Mouse (Mus musculus) liver, embryonic 14.5 days (tissue): ENCODE data around the gene Nle1. TPM values are rescaled to one million over a fixed set of nuclear protein-coding genes. Genes with fewer than 3 reads are reported as not detected.
"Not testable (repeated sequence)": the region's sequence is repeated elsewhere in the genome, so short reads cannot be mapped to it uniquely, and the experiment has no call there.

ENCODE experiments used
- ATAC-seq: fragments of 200-750 bp; cut with Nextera tagmentation; 2 replicates; pipeline ENCODE4 v1.8.0; 2017; ENCODE audit warnings: moderate number of reproducible peaks, mild to moderate bottlenecking, moderate library complexity; ENCODE audit not compliant: insufficient read depth
- DNase-seq, 3 experiments: peaks; one replicate each; pipeline ENCODE4 v3.0.0-alpha.2; 2012 to 2013; ENCODE audit warnings: low read depth in 3 of 3, low spot score in 3 of 3
- H3K27ac ChIP-seq: fragments of 300-500 bp; sonication (generic); 2 replicates; pipeline ENCODE4 v1.5.1; 2014; ENCODE audit warnings: moderate library complexity, mild to moderate bottlenecking, control low read depth, inconsistent platforms
- H3K27me3 ChIP-seq: fragments of 300-500 bp; sonication (generic); 2 replicates; pipeline ENCODE4 v1.6.1; 2014; ENCODE audit warnings: mild to moderate bottlenecking, low read length, moderate library complexity; ENCODE audit not compliant: control insufficient read depth, insufficient read depth
- H3K36me3 ChIP-seq: fragments of 300-500 bp; sonication (generic); replicated peaks from 2 replicates; pipeline ENCODE4 v1.6.1; 2014; ENCODE audit warnings: low read depth; ENCODE audit not compliant: control insufficient read depth, insufficient read depth
- H3K4me1 ChIP-seq, 2 experiments: fragments of 200-500 bp in 1 of 2; fragments of 300-500 bp in 1 of 2; sonication (generic) in 1 of 2; replicated peaks; 2 replicates each; pipeline ENCODE4 v1.6.1; 2012 to 2014; ENCODE audit warnings: antibody characterized with exemption in 1 of 2, inconsistent platforms in 1 of 2, low read length in 1 of 2; ENCODE audit not compliant: control insufficient read depth in 2 of 2, insufficient read depth in 2 of 2
- H3K4me2 ChIP-seq: fragments of 300-500 bp; sonication (generic); 2 replicates; pipeline ENCODE4 v1.6.1; 2014; ENCODE audit warnings: low read depth, mild to moderate bottlenecking, control low read depth, moderate library complexity
- H3K4me3 ChIP-seq, 2 experiments: fragments of 200-500 bp in 1 of 2; fragments of 300-500 bp in 1 of 2; sonication (generic) in 1 of 2; 2 replicates each; pipeline ENCODE4 v1.5.1; 2012 to 2014; ENCODE audit warnings: low read depth in 2 of 2, low read length in 2 of 2, mild to moderate bottlenecking in 2 of 2, control low read depth in 1 of 2, inconsistent platforms in 1 of 2, moderate library complexity in 1 of 2; ENCODE audit not compliant: insufficient read depth in 1 of 2
- H3K9ac ChIP-seq: fragments of 300-500 bp; sonication (generic); replicated peaks from 2 replicates; pipeline ENCODE4 v1.6.1; 2014; ENCODE audit warnings: mild to moderate bottlenecking, control low read depth, moderate library complexity
- H3K9me3 ChIP-seq: fragments of 300-500 bp; sonication (generic); 2 replicates; pipeline ENCODE4 v1.6.1; 2016; ENCODE audit warnings: low read length, mixed read lengths; ENCODE audit not compliant: control insufficient read depth
- CTCF ChIP-seq: IDR thresholded peaks from 2 replicates; pipeline ENCODE4 v1.5.1; 2016; ENCODE audit warnings: antibody characterized with exemption, low read depth, control low read depth
- EP300 ChIP-seq: IDR thresholded peaks from 2 replicates; pipeline ENCODE4 v1.6.1; 2016; ENCODE audit warnings: antibody characterized with exemption, low read depth
- WGBS: fragments of 180-500 bp; shearing (Covaris S2); extraction: QIAGEN DNeasy Blood & Tissue Kit; methylation state at CpG from one replicate; pipeline ENCODE4 v1.1.7; 2014; ENCODE audit not compliant: insufficient replicate concordance; 5-methylcytosine and 5-hydroxymethylcytosine counted together
- polyA plus RNA-seq, 2 experiments: library from polyadenylated mRNA; depleted of rRNA in 1 of 2; stranded (reverse) in 1 of 2; unstranded in 1 of 2; fragments of >200 nt; fragmentation: Nextera tagmentation in 1 of 2; extraction: Ambion mirVana in 1 of 2; gene quantifications; 2 replicates each; pipeline versions ENCODE4 v1.2.1 to v1.2.3; 2012 to 2014

The Nle1 gene
- polyA plus RNA-seq, 2 experiments = 13.8 to 27.2 TPM

DNA sequence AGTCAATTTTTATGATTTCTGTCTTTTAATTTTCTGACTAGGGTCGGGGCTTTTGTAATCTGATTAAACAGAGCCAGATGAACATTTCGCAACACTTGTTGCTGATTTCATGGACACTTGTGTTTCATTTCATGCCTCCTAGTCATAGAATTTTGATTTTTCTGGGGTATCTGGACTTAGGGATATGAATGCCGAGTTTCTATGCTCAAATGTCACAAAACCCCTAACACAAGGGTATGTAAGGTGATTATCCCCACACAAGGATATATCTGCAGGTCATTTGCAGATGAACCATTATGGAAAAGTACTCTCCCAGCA lies 21.4 kb upstream of the Nle1 start:
- H3K27ac ChIP-seq = no peak overlapping the region
- no peak overlapping the region for H3K4me3 ChIP-seq
- H3K4me1 ChIP-seq = no peaks in the 10 kb centered on the region
- 31% methylated on average over 3 of the region's 3 CpGs for WGBS
- no peak overlapping the region for H3K9ac ChIP-seq
- H3K9me3 ChIP-seq = no peaks in the 10 kb centered on the region
- DNase-seq (no peak), ATAC-seq (no peak)
- TF ChIP-seq EP300 (no peak), CTCF (no peak)
- H3K27me3 ChIP-seq = peaks cover 63% of the 10 kb centered on the region
- no peak overlapping the region for H3K4me2 ChIP-seq
- H3K36me3 ChIP-seq = no peaks in the 10 kb centered on the region

- peaks cover 59% of the 10 kb centered on the region for H3K27me3 ChIP-seq
- no peak for ATAC-seq
- H3K4me3 ChIP-seq = no peak overlapping the region
- H3K27ac ChIP-seq = no peak overlapping the region
- H3K36me3 ChIP-seq = no peaks in the 10 kb centered on the region
- 36% methylated on average over 20 of the region's 20 CpGs for WGBS
- no peak overlapping the region for H3K9ac ChIP-seq
- TF ChIP-seq CTCF = no peak
- no peak for TF ChIP-seq EP300
- H3K4me2 ChIP-seq = no peak overlapping the region
- DNase-seq = no peak
- H3K4me1 ChIP-seq = no peaks in the 10 kb centered on the region
- H3K9me3 ChIP-seq = no peaks in the 10 kb centered on the region
Measured at GRCm38 (mm10) chr11:82928897-82929632, 20.9 kb upstream of the Nle1 start.

GRCm38 (mm10) chr11:82923910-82924309 lies 15.7 kb upstream of the Nle1 start:
- not testable (repeated sequence) for H3K4me3 ChIP-seq, H3K9me3 ChIP-seq, H3K27ac ChIP-seq, H3K4me1 ChIP-seq, H3K9ac ChIP-seq, H3K4me2 ChIP-seq, ATAC-seq, H3K36me3 ChIP-seq, H3K27me3 ChIP-seq, DNase-seq
- WGBS = 67% methylated on average over 6 of the region's 6 CpGs

GRCm38 (mm10) chr11:82921691-82922090 lies 13.5 kb upstream of the Nle1 start:
- no peak overlapping the region for H3K9ac ChIP-seq
- no peak overlapping the region for H3K27ac ChIP-seq
- no peak overlapping the region for H3K4me3 ChIP-seq
- H3K27me3 ChIP-seq = no peaks in the 10 kb centered on the region; the same call in 1 of the 2 replicates
- DNase-seq (no peak), ATAC-seq (no peak)
- H3K36me3 ChIP-seq = no peaks in the 10 kb centered on the region
- 53% methylated on average over 4 of the region's 4 CpGs for WGBS
- H3K4me1 ChIP-seq = no peaks in the 10 kb centered on the region
- H3K4me2 ChIP-seq = no peak overlapping the region
- H3K9me3 ChIP-seq = no peaks in the 10 kb centered on the region
- TF ChIP-seq CTCF (no peak), EP300 (no peak)

DNA sequence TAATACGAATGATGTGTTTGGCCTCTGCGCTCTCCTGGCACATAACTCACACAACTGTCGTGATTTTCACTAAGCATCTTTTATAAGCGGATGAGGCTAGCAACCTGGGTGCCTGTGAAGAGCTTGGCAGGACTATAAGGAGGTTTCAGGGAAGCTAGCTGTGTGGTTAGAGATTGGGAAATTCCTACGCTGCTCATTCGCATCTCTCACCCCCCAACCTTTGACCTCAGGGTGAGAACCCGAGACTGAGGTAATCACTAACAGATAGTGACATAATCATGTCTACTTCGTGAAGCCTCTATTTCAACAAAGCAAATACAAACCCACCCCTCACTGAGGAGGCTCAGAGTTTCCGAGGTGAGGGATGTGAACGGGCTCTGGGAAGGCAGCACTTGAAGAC lies 12.6 kb upstream of the Nle1 start:
- ATAC-seq (no peak), DNase-seq (no peak)
- Histone ChIP-seq H3K4me3 (no peak overlapping the region), H3K4me2 (no peak overlapping the region), H3K9ac (no peak overlapping the region), H3K4me1 (no peaks in the 10 kb centered on the region), H3K27me3 (no peaks in the 10 kb centered on the region; the same call in 1 of the 2 replicates), H3K27ac (no peak overlapping the region), H3K36me3 (no peaks in the 10 kb centered on the region), H3K9me3 (no peaks in the 10 kb centered on the region)
- 52% methylated on average over 10 of the region's 10 CpGs for WGBS
- TF ChIP-seq EP300 (no peak), CTCF (no peak)
